Mouse (Mus musculus) brown adipose tissue, adult 24 weeks (tissue): ENCODE data around the gene Snrnp25. TPM values are rescaled to one million over a fixed set of nuclear protein-coding genes. Genes with fewer than 3 reads are reported as not detected.

ENCODE experiments used
- H3K27ac ChIP-seq: fragments of 200-500 bp; replicated peaks from 2 replicates; pipeline ENCODE4 v1.5.1; 2012; ENCODE audit warnings: low read depth, mild to moderate bottlenecking, low read length
- H3K4me1 ChIP-seq: fragments of 200-500 bp; 2 replicates; pipeline ENCODE4 v1.6.1; 2012; ENCODE audit warnings: low read length, mixed read lengths; ENCODE audit not compliant: control insufficient read depth, insufficient read depth, insufficient read length
- H3K4me3 ChIP-seq: fragments of 200-500 bp; 2 replicates; pipeline ENCODE4 v1.5.1; 2012; ENCODE audit warnings: low read depth, mild to moderate bottlenecking, low read length, moderate library complexity; ENCODE audit not compliant: insufficient read depth
- polyA plus RNA-seq: library from polyadenylated mRNA; stranded (reverse); fragments of >200 nt; gene quantifications from 2 replicates; pipeline ENCODE4 v1.2.4, GENCODE M21; 2012; ENCODE audit not compliant: missing spikeins, insufficient read depth, insufficient read length

Gene Snrnp25
- 14.6 and 22.6 TPM in 2 replicates for polyA plus RNA-seq

DNA sequence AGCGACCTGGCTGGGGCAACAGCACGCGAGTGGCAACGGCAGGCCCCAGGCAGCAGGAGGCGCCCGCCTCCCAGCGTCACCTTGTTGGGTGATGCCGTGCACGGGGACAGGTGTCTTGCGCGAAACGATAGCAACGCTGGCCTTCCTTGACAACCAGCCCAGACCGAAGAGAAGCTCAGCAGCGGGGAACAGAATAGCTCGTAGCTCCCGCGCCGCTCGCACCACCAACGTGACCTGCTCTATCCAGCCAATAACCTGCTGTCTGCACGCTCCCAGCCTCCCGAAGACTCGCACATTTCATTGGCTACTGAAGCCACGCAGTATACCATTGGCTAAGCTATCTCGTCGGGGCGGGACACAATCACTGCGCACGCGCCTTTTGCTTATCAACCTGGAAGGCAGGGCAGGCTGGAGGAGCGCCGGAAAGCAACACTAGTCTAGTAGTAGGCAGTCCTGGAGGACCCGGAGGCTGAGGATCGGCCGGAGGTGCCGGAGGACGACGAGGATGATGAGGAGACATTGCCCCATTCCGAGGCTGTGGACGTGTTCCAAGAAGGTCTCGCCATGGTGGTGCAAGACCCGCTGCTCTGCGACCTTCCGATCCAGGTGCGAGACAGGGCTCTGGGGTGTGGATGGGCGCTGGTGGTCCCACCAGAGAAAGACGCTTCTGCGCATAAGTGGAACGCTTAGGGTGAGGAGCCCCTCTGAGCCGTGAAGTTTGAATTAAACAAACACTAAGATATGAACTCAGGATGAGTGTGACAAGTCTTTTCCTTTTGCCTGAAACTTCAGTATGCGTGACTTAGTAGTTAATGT lies at the start of gene Snrnp25:
TSS of gene Snrnp25 (plus strand) at position 358 of the 816 bp plus-strand sequence.
- Histone ChIP-seq H3K27ac (no peak within 1 kb of the TSS), H3K4me3 (peak within 1 kb of the TSS; percentile 70), H3K4me1 (no peaks in the 10 kb centered on the region)

DNA sequence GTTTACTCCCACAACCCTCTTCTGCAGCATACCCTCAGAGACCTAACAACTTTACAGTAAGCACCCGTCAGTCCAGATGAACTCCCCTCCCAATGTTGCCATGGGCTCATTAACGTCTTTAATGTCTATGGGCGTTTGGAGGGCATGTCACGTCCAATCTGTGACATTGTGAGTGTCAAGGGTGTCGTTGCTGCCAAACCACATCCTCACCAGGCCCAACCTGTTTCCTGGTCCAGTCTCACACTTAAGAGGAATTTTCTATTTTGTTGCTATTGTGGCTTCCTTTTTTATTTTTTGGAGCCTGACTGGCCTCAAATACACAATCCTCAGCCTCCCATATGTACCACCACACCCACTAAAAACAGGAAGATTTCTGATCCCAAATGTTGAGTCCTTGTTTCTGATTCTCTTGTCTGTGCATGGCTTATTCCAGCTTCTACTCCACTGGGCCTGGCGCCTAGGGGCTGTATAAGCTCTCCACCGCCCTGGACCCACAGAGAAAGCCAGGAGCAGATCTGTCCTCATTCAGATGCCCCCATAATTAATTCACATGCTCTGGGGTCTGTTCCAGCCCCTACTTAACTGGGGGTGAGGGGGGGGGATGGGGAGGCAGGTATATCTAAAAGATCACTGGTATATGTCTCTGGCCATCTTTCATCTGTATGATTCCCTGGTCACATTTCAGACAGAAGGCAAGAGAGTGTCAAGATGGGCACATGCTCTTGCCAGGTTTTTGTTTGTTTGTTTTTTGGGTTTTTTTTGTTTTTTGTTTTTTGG lies 48.2 kb upstream of the Snrnp25 start:
- Histone ChIP-seq H3K27ac (no peak overlapping the region), H3K4me1 (no peaks in the 10 kb centered on the region), H3K4me3 (no peak overlapping the region)

DNA sequence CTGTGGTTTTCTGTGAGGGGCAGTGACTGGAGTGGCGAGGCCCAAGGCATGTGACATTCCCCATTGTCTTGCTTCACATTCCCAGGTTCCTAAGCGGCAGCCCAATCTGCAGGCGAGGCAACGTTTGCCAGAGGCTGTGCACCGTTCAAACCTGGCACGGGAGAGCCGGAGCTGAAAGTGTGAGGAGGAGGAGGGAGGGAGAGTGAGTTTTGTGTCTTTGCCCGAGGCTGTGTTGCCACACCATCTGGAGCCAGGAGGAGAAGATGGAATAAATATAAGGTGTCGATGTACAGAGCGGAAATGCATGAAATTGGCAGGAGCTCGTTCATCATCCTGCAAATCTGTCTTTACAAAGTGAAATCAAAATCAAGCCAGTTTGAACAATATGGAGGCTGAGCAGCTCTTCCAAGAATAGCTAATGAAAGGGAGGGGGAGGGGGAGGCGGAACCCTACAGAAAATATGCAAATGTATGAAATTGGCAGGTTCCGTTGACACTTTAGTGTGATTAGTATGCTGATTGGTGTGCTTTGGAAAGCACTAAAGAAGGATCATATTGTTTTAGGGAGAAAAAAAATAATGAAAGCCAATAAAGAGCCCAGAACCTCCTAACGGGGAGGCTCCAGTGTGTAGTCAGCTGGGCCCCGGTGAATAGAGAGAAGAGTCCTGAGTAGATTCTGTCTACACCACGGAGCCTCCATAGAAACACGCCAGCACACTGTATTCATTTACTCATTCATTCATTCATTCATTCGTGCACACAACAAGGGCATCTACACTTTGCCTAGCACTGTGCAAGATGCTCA lies 47.2 kb upstream of the Snrnp25 start:
- Histone ChIP-seq H3K27ac (no peak overlapping the region), H3K4me3 (no peak overlapping the region), H3K4me1 (no peaks in the 10 kb centered on the region)

DNA sequence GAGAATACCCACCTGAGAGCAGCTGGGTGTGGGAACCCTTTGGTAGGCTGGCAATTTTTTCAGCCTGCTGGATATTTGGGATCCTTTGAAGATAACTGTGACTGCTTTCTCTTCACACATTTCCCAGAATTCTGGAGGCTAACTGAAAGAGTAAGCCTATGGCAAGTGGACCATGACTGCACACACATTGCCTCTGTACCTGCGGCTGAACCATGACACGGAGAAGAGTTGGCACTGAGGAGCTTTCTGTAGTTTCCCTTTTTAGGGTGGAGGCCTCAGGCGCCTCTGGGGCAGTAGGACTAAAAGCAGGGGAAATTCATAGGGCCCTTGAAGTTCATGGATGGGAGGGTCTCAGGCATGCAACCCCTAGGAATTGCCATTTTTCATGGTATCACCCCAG lies 46.0 kb upstream of the Snrnp25 start:
- Histone ChIP-seq H3K4me1 (no peaks in the 10 kb centered on the region), H3K27ac (no peak overlapping the region), H3K4me3 (no peak overlapping the region)

DNA sequence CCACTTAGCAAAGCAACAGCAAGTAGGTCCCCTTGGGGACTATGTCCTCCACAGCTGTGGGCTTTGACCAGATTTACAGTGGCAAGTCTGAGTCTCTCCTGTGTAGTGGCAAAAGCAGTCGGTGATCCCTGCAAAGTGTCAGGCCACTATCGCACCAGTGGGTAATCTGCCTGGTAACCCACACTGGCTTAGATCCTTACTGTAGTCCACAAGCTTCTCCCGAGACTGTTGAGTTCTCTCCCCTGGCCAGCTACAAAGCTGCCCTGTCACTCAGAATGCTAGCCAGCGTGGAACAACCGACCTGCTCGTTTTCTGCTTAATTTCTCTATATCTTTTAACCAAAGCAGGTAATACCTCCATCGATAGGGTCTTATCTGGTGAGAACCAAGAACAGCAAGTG lies 44.9 kb upstream of the Snrnp25 start:
- Histone ChIP-seq H3K4me3 (no peak overlapping the region), H3K4me1 (no peaks in the 10 kb centered on the region)

DNA sequence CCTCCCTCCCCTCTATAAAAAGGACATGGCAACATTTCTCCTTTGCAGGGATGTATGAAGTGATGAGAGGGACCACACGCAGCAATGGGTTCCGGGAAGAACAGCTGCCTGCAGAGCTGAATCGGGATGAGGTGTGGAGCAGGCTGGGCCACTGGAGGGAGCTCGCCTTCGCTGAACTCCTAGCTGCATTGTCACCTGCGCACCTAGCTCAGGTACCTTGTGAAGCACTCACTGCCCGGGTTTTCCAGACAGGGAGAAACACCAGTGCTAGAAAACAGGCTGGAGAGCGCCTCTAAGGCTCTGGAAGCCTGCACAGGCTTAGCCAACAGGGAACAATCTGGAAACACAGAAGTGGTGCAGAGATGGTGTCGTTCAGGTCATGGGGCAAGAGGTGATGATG lies 43.7 kb upstream of the Snrnp25 start:
- no peaks in the 10 kb centered on the region for H3K4me1 ChIP-seq
- H3K4me3 ChIP-seq = no peak overlapping the region

More for the DNA sequence above, 44.9 kb upstream of the Snrnp25 start:
- no peak overlapping the region for H3K27ac ChIP-seq

GRCm38 (mm10) chr11:32161922-32162804 lies 43.1 kb upstream of the Snrnp25 start:
- Histone ChIP-seq H3K4me3 (no peak overlapping the region), H3K27ac (no peak overlapping the region), H3K4me1 (no peaks in the 10 kb centered on the region)

More for the DNA sequence above, 43.7 kb upstream of the Snrnp25 start:
- no peak overlapping the region for H3K27ac ChIP-seq

DNA sequence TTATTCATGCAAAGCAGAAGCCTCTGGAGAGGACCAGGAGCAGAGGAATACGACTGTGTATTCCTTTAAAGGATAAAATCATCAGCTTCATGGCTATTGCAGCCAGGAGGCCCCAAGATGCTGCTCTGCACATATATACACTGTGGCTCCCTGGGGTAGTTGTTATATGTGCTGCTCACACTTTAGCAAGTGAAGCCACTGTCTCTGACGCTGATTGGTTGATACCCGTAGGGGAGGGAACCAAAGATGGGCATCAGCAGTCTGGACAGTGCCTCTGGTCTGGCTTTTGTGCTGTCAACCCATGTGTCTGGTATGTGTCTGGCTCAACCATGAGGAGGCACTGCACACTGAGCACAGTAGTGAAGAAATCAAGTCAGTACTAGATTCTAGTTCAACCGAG lies 38.5 kb upstream of the Snrnp25 start:
- no peak overlapping the region for H3K27ac ChIP-seq
- H3K4me1 ChIP-seq = no peaks in the 10 kb centered on the region

DNA sequence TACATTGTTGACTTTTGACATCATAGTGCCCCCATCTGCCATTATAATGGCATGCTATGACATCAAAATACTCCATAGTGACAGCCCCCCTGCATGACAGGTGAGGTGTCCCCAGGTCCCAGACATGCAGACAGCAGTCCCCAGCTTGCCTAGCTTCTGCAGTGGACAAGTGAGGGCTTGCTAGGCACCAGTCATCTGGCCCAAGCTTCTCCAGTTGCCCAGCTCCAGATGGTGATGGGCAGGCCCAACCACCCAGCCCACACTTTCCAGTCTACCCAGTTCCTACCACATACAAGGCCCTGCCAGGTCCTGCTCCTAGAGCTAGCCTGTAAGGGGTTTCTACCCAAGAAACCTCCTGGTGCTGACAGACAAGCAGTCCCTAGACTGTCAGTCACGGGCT lies 26.7 kb upstream of the Snrnp25 start:
- Histone ChIP-seq H3K27ac (no peak overlapping the region), H3K4me1 (no peaks in the 10 kb centered on the region), H3K4me3 (no peak overlapping the region)

More for the DNA sequence above, 38.5 kb upstream of the Snrnp25 start:
- no peak overlapping the region for H3K4me3 ChIP-seq

- no peaks in the 10 kb centered on the region for H3K4me1 ChIP-seq
- H3K27ac ChIP-seq = no peak overlapping the region
- no peak overlapping the region for H3K4me3 ChIP-seq
Observed at GRCm38 (mm10) chr11:32181246-32181645, 24.0 kb upstream of the Snrnp25 start.

- no peak overlapping the region for H3K4me3 ChIP-seq
- no peaks in the 10 kb centered on the region for H3K4me1 ChIP-seq
- no peak overlapping the region for H3K27ac ChIP-seq
Observed at GRCm38 (mm10) chr11:32181973-32182868, 23.0 kb upstream of the Snrnp25 start.

DNA sequence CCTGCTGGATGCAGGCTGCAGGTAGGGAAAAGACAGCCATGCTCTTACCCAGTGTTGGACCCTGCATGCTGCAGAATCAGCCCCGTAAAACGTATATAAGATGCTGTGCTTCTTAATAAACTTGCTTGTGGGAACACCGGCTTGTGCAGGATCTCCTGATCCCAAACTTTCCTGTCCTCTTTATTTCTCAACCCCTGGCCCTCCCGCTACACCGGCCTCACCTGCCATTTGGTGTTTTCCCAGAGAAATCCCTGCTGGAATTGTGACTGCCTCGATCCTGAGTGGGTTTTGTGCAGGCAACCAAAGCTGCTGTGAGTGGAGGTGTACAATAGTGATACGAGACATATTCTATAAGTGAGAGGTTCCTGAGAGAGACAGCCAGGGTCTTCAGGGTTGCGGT lies 20.7 kb upstream of the Snrnp25 start:
- no peak overlapping the region for H3K4me3 ChIP-seq

GRCm38 (mm10) chr11:32186031-32186430 lies 19.2 kb upstream of the Snrnp25 start:
- H3K4me3 ChIP-seq = no peak overlapping the region

More for the DNA sequence above, 20.7 kb upstream of the Snrnp25 start:
- Histone ChIP-seq H3K4me1 (no peaks in the 10 kb centered on the region), H3K27ac (no peak overlapping the region)

More at GRCm38 (mm10) chr11:32186031-32186430, 19.2 kb upstream of the Snrnp25 start:
- Histone ChIP-seq H3K27ac (no peak overlapping the region), H3K4me1 (no peaks in the 10 kb centered on the region)
